Mouse (Mus musculus) olfactory bulb, adult 2 months (tissue): ENCODE measurements around the gene Phlpp2.

Experiments
- CTCF ChIP-seq: fragments of 200-500 bp; IDR thresholded peaks from 2 replicates; pipeline ENCODE4 v1.5.1; 2012; ENCODE audit warnings: low read depth, mild to moderate bottlenecking, low read length, moderate library complexity; ENCODE audit not compliant: insufficient read depth
- POLR2A ChIP-seq: fragments of 200-500 bp; IDR thresholded peaks from 2 replicates; pipeline ENCODE4 v1.6.1; 2012; ENCODE audit warnings: mild to moderate bottlenecking, low read depth, low read length, moderate library complexity; ENCODE audit not compliant: insufficient read depth

GRCm38 (mm10) chr8:109868680-109869361, 479 bp downstream of the Phlpp2 start:
- TF ChIP-seq CTCF (no peak), POLR2A (no peak)
